Mouse (Mus musculus) forebrain, postnatal 0 days (tissue): Measurements from ENCODE around the gene Slc38a1. TPM values are rescaled to one million over a fixed set of nuclear protein-coding genes. Genes with fewer than 3 reads are reported as not detected.
A peak's percentile ranks its signal among the peaks of the same experiment; 100 is the strongest.

Experiments used
- ATAC-seq: fragments of 200-750 bp; cut with Nextera tagmentation; 2 replicates; pipeline ENCODE4 v1.8.0; 2017; ENCODE audit warnings: mild to moderate bottlenecking, moderate library complexity
- DNase-seq: peaks from one replicate; pipeline ENCODE4 v3.0.0-alpha.2; 2015
- H3K27ac ChIP-seq: fragments of 300-500 bp; sonication (generic); 2 replicates; pipeline ENCODE4 v1.5.1; 2014; ENCODE audit warnings: low read depth, mild to moderate bottlenecking, antibody characterized with exemption, low read length, moderate library complexity, mixed read lengths
- H3K27me3 ChIP-seq: fragments of 300-500 bp; sonication (generic); 2 replicates; pipeline ENCODE4 v1.6.1; 2014; ENCODE audit warnings: mild to moderate bottlenecking, low read length, mixed read lengths; ENCODE audit not compliant: insufficient read depth
- H3K36me3 ChIP-seq: fragments of 300-500 bp; sonication (generic); 2 replicates; pipeline ENCODE4 v1.6.1; 2014; ENCODE audit warnings: mild to moderate bottlenecking, moderate library complexity; ENCODE audit not compliant: insufficient read depth
- H3K4me1 ChIP-seq: fragments of 300-500 bp; sonication (generic); 2 replicates; pipeline ENCODE4 v1.6.1; 2014; ENCODE audit warnings: antibody characterized with exemption; ENCODE audit not compliant: insufficient read depth
- H3K4me2 ChIP-seq: fragments of 300-500 bp; sonication (generic); 2 replicates; pipeline ENCODE4 v1.6.1; 2014; ENCODE audit warnings: low read depth, mild to moderate bottlenecking, moderate library complexity
- H3K4me3 ChIP-seq: fragments of 300-500 bp; sonication (generic); 2 replicates; pipeline ENCODE4 v1.5.1; 2014; ENCODE audit warnings: low read depth, low read length, mixed read lengths
- H3K9ac ChIP-seq: fragments of 300-500 bp; sonication (generic); 2 replicates; pipeline ENCODE4 v1.6.1; 2014; ENCODE audit warnings: mild to moderate bottlenecking
- H3K9me3 ChIP-seq: fragments of 300-500 bp; sonication (generic); 2 replicates; pipeline ENCODE4 v1.6.1; 2016; ENCODE audit warnings: low read length
- CTCF ChIP-seq: sonication (generic); IDR thresholded peaks from 2 replicates; pipeline ENCODE4 v1.5.1; 2016; ENCODE audit warnings: antibody characterized with exemption, control low read depth, low read depth
- WGBS: fragments of 180-500 bp; shearing (Covaris S2); extraction: QIAGEN DNeasy Blood & Tissue Kit; methylation state at CpG from one replicate; pipeline ENCODE4 v1.1.7; 2014; 5-methylcytosine and 5-hydroxymethylcytosine counted together
- polyA plus RNA-seq: library from polyadenylated mRNA; unstranded; fragments of >200 nt; fragmentation: Nextera tagmentation; extraction: Ambion mirVana; gene quantifications from 2 replicates; pipeline ENCODE4 v1.2.1, GENCODE M21; 2015
- total RNA-seq: library from RNA; depleted of rRNA; stranded (reverse); fragments of >200 nt; gene quantifications from 2 replicates; pipeline ENCODE4 v1.2.3, GENCODE M21; 2014

The Slc38a1 gene
- total and polyA plus RNA-seq, 2 experiments from 2014 or later: 73.3 to 90.2 TPM

GRCm38 (mm10) chr15:96598888-96599578 is 43.7 kb downstream of the Slc38a1 start:
- Histone ChIP-seq H3K4me3 (no peak overlapping the region), H3K9me3 (no peaks in the 10 kb centered on the region), H3K27me3 (no peaks in the 10 kb centered on the region), H3K4me2 (no peak overlapping the region), H3K27ac (no peak overlapping the region), H3K36me3 (peaks cover 27% of the 10 kb centered on the region; the same call in 1 of the 2 replicates), H3K9ac (no peak overlapping the region), H3K4me1 (no peaks in the 10 kb centered on the region)
- DNase-seq: no peak
- no peak for ATAC-seq
- WGBS: 63% methylated on average over 11 of the region's 11 CpGs
- no peak for TF ChIP-seq CTCF

- Histone ChIP-seq H3K27me3 (no peaks in the 10 kb centered on the region), H3K4me1 (peaks cover 7% of the 10 kb centered on the region; the same call in 1 of the 2 replicates), H3K4me3 (no peak overlapping the region), H3K27ac (no peak overlapping the region), H3K36me3 (peaks cover 22% of the 10 kb centered on the region; the same call in 1 of the 2 replicates), H3K4me2 (no peak overlapping the region), H3K9me3 (no peaks in the 10 kb centered on the region), H3K9ac (no peak overlapping the region)
- DNase-seq: no peak
- 86% methylated on average over 9 of the region's 9 CpGs for WGBS
- TF ChIP-seq CTCF: no peak
- ATAC-seq: no peak
Observed at GRCm38 (mm10) chr15:96597116-96597515, 45.6 kb downstream of the Slc38a1 start.

- no peak for ATAC-seq
- no peak for DNase-seq
- H3K4me1 ChIP-seq: peaks cover 8% of the 10 kb centered on the region; the same call in 1 of the 2 replicates
- H3K4me2 ChIP-seq: no peak overlapping the region
- TF ChIP-seq CTCF: no peak
- H3K9me3 ChIP-seq: no peaks in the 10 kb centered on the region
- WGBS: 82% methylated on average over 7 of the region's 7 CpGs
- no peak overlapping the region for H3K9ac ChIP-seq
- H3K27ac ChIP-seq: no peak overlapping the region
- H3K4me3 ChIP-seq: no peak overlapping the region
- no peaks in the 10 kb centered on the region for H3K27me3 ChIP-seq
- H3K36me3 ChIP-seq: peaks cover 36% of the 10 kb centered on the region
Observed at GRCm38 (mm10) chr15:96594316-96594715, 48.4 kb downstream of the Slc38a1 start.

GRCm38 (mm10) chr15:96593866-96594265 is 48.8 kb downstream of the Slc38a1 start:
- no peak for DNase-seq
- no peaks in the 10 kb centered on the region for H3K27me3 ChIP-seq
- H3K27ac ChIP-seq: 0 out of 2 replicates have a peak overlapping the region, but pooled peaks have one; percentile 10
- no peak overlapping the region for H3K4me3 ChIP-seq
- TF ChIP-seq CTCF: no peak
- ATAC-seq: no peak
- no peak overlapping the region for H3K4me2 ChIP-seq
- no peak overlapping the region for H3K9ac ChIP-seq
- peaks cover 9% of the 10 kb centered on the region; the same call in 1 of the 2 replicates for H3K4me1 ChIP-seq
- H3K9me3 ChIP-seq: no peaks in the 10 kb centered on the region
- H3K36me3 ChIP-seq: peaks cover 36% of the 10 kb centered on the region
- WGBS: 69% methylated on average over 7 of the region's 7 CpGs

DNA sequence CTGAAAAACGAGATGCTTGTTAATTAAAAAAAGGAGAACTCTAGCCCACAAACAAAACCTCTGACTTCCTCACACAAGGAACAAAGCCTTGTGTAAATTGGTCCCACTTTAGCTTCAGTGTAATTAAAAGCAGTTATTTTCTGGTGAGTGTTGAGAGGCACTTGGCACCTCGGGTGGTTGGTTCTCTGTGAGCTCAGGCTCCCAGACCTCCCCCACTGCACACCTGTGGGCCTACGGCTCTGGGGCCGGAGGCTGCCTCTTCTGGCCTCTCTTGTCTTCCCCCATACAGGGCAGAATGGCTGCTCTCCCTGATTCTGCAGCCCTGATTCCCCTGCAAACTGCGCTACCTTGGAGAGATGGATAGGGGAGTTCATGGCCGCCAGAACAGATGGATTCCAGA is 49.3 kb downstream of the Slc38a1 start:
- no peak for TF ChIP-seq CTCF
- Histone ChIP-seq H3K9me3 (no peaks in the 10 kb centered on the region), H3K4me1 (peaks cover 9% of the 10 kb centered on the region; the same call in 1 of the 2 replicates), H3K9ac (no peak overlapping the region), H3K27ac (0 out of 2 replicates have a peak overlapping the region, but pooled peaks have one; percentile 10), H3K36me3 (peaks cover 35% of the 10 kb centered on the region), H3K27me3 (no peaks in the 10 kb centered on the region), H3K4me3 (no peak overlapping the region), H3K4me2 (no peak overlapping the region)
- WGBS: 43% methylated on average over 6 of the region's 6 CpGs
- ATAC-seq (peak; percentile 32; the same call in 1 of the 2 replicates), DNase-seq (no peak)

- DNase-seq: no peak
- no peak for TF ChIP-seq CTCF
- H3K4me1 ChIP-seq: peaks cover 9% of the 10 kb centered on the region; the same call in 1 of the 2 replicates
- peaks cover 34% of the 10 kb centered on the region for H3K36me3 ChIP-seq
- no peak for ATAC-seq
- no peak overlapping the region for H3K4me3 ChIP-seq
- H3K9me3 ChIP-seq: no peaks in the 10 kb centered on the region
- no peak overlapping the region for H3K27ac ChIP-seq
- H3K9ac ChIP-seq: no peak overlapping the region
- H3K4me2 ChIP-seq: no peak overlapping the region
- WGBS: 54% methylated on average over 13 of the region's 13 CpGs
- no peaks in the 10 kb centered on the region for H3K27me3 ChIP-seq
Observed at GRCm38 (mm10) chr15:96592976-96593375, 49.7 kb downstream of the Slc38a1 start.

- no peak for TF ChIP-seq CTCF
- H3K9ac ChIP-seq: no peak overlapping the region
- no peak overlapping the region for H3K4me2 ChIP-seq
- no peaks in the 10 kb centered on the region for H3K27me3 ChIP-seq
- ATAC-seq (no peak), DNase-seq (no peak)
- no peaks in the 10 kb centered on the region for H3K9me3 ChIP-seq
- H3K27ac ChIP-seq: no peak overlapping the region
- 64% methylated on average over 10 of the region's 10 CpGs for WGBS
- H3K36me3 ChIP-seq: peaks cover 32% of the 10 kb centered on the region
- H3K4me1 ChIP-seq: peaks cover 9% of the 10 kb centered on the region; the same call in 1 of the 2 replicates
- no peak overlapping the region for H3K4me3 ChIP-seq
Observed at GRCm38 (mm10) chr15:96591876-96592417, 50.8 kb downstream of the Slc38a1 start.
